8 mouse cellular contexts compared by ENCODE assay signal in genomic region chr16:31947901-31948316, GRCm38 (mm10). TPM values are rescaled to one million over a fixed set of nuclear protein-coding genes. Genes with fewer than 3 reads are reported as not detected.
DNase-seq lines count a peak whose midpoint lies in the region; ATAC-seq and TF ChIP-seq lines count a peak whose summit lies in the region.

No protein-coding gene starts in this region.

- H3K27ac ChIP-seq in kidney, postnatal 0 days, result peak overlapping the region; percentile 89
- peak overlapping the region; percentile 92 for H3K27ac ChIP-seq in forebrain, embryonic 12.5 days
- H3K27ac ChIP-seq in liver, embryonic 12.5 days, result peak overlapping the region; percentile 87

- H3K27me3 ChIP-seq in kidney, postnatal 0 days (ENCODE audit: insufficient read depth, low read length), result no peaks in the 10 kb centered on the region
- H3K27me3 ChIP-seq in forebrain, embryonic 12.5 days, result no peaks in the 10 kb centered on the region
- no peaks in the 10 kb centered on the region for H3K27me3 ChIP-seq in liver, embryonic 12.5 days (replicated peaks)

- TF ChIP-seq CTCF in kidney, postnatal 0 days (IDR thresholded peaks at IDR 0.05; ENCODE audit: low read depth), result no peak

- H3K4me1 ChIP-seq in kidney, postnatal 0 days (replicated peaks; ENCODE audit: insufficient read depth, low read length), result peaks cover 11% of the 10 kb centered on the region
- H3K4me1 ChIP-seq in forebrain, embryonic 12.5 days, result peaks cover 33% of the 10 kb centered on the region
- H3K4me1 ChIP-seq in liver, embryonic 12.5 days, result peaks cover 43% of the 10 kb centered on the region

- WGBS in kidney, postnatal 0 days, result under 1% methylated on average over 38 of the region's 38 CpGs
- WGBS in forebrain, embryonic 12.5 days, result under 1% methylated on average over 38 of the region's 38 CpGs
- WGBS in liver, embryonic 12.5 days (ENCODE audit: insufficient replicate concordance), result 0% methylated on average over 38 of the region's 38 CpGs

- H3K36me3 ChIP-seq in kidney, postnatal 0 days (ENCODE audit: insufficient read depth, low read length), result 0 out of 2 replicates have a peak, but pooled peaks cover 6% of the 10 kb centered on the region
- H3K36me3 ChIP-seq in forebrain, embryonic 12.5 days (replicated peaks), result peaks cover 19% of the 10 kb centered on the region
- peaks cover 43% of the 10 kb centered on the region for H3K36me3 ChIP-seq in liver, embryonic 12.5 days

- ATAC-seq in kidney, postnatal 0 days (replicated peaks; ENCODE audit: low FRiP score, low read depth), result peak; percentile 67; the same call in 1 of the 2 replicates
- peak; percentile 18 for ATAC-seq in activated CD4-positive, CD25-positive, alpha-beta regulatory T cell, adult 4 months
- ATAC-seq in forebrain, embryonic 12.5 days (ENCODE audit: low FRiP score), result no peak; the same call in none of the 2 replicates
- no peak for ATAC-seq in liver, embryonic 12.5 days

- H3K4me2 ChIP-seq in kidney, postnatal 0 days (ENCODE audit: low read length), result peak overlapping the region; percentile 87
- H3K4me2 ChIP-seq in forebrain, embryonic 12.5 days, result peak overlapping the region; percentile 73
- peak overlapping the region; percentile 87 for H3K4me2 ChIP-seq in liver, embryonic 12.5 days

- peak overlapping the region; percentile 84 for H3K9ac ChIP-seq in kidney, postnatal 0 days (ENCODE audit: low read depth, low read length)
- peak overlapping the region; percentile 89 for H3K9ac ChIP-seq in forebrain, embryonic 12.5 days
- H3K9ac ChIP-seq in liver, embryonic 12.5 days, result peak overlapping the region; percentile 90

- no peak for DNase-seq in kidney, postnatal 0 days (ENCODE audit: low spot score)
- DNase-seq in kidney, adult 18-20 months, result no peak
- DNase-seq in urinary bladder, adult 18-20 months (ENCODE audit: low spot score in 2 of 2), result no peak
- DNase-seq in thymus, postnatal 10 days (ENCODE audit: low spot score in 2 of 2), result no peak
- no peak for DNase-seq in T-cell, adult 2 months (ENCODE audit: low spot score)

- no peaks in the 10 kb centered on the region for H3K9me3 ChIP-seq in kidney, postnatal 0 days (replicated peaks; ENCODE audit: low read length)
- H3K9me3 ChIP-seq in forebrain, embryonic 12.5 days, result no peaks in the 10 kb centered on the region
- no peaks in the 10 kb centered on the region for H3K9me3 ChIP-seq in liver, embryonic 12.5 days (replicated peaks)

- H3K4me3 ChIP-seq in kidney, postnatal 0 days (replicated peaks; ENCODE audit: low read depth, low read length), result peak overlapping the region; percentile 84
- peak overlapping the region; percentile 94 for H3K4me3 ChIP-seq in forebrain, embryonic 12.5 days (replicated peaks)
- peak overlapping the region; percentile 85 for H3K4me3 ChIP-seq in liver, embryonic 12.5 days

RNA-seq across cellular contexts. Expression of gene 0610012G03Rik, which starts 0.4 kb away (rescaled TPM):
- polyA plus RNA-seq in kidney, postnatal 0 days (2015; fragmentation: Nextera tagmentation; extraction: Ambion mirVana), result 137 and 140 TPM in 2 replicates
- polyA plus RNA-seq in activated CD4-positive, CD25-positive, alpha-beta regulatory T cell, adult 4 months (2017; shearing (Covaris generic)), result 1 to 10 TPM; 5.5 to 7.3 TPM
- 79.7 and 91.9 TPM in 2 replicates for polyA plus RNA-seq in forebrain, embryonic 12.5 days (2016; fragmentation: Nextera tagmentation; extraction: Ambion mirVana)
- 54.2 and 57.3 TPM in 2 replicates for polyA plus RNA-seq in liver, embryonic 12.5 days (2016; fragmentation: Nextera tagmentation; extraction: Ambion mirVana)

RNA-seq across cellular contexts. Expression of gene Ncbp2, which starts 0.4 kb away (rescaled TPM):
- polyA plus RNA-seq in kidney, postnatal 0 days (2015; fragmentation: Nextera tagmentation; extraction: Ambion mirVana), result 79.1 and 82.4 TPM in 2 replicates
- 10 to 100 TPM; 32.3 to 38.7 TPM for polyA plus RNA-seq in activated CD4-positive, CD25-positive, alpha-beta regulatory T cell, adult 4 months (2017; shearing (Covaris generic))
- polyA plus RNA-seq in forebrain, embryonic 12.5 days (2016; fragmentation: Nextera tagmentation; extraction: Ambion mirVana), result 134 TPM in 2 replicates
- 57.0 and 57.2 TPM in 2 replicates for polyA plus RNA-seq in liver, embryonic 12.5 days (2016; fragmentation: Nextera tagmentation; extraction: Ambion mirVana)

RNA-seq across cellular contexts. Expression of gene Pigz, which starts 14.3 kb away (rescaled TPM):
- 1.8 and 2.2 TPM in 2 replicates for polyA plus RNA-seq in kidney, postnatal 0 days (2015; fragmentation: Nextera tagmentation; extraction: Ambion mirVana)
- polyA plus RNA-seq in activated CD4-positive, CD25-positive, alpha-beta regulatory T cell, adult 4 months (2017; shearing (Covaris generic)), result under 1 TPM; 0.44 to 0.64 TPM
- 1.1 and 1.5 TPM in 2 replicates for polyA plus RNA-seq in forebrain, embryonic 12.5 days (2016; fragmentation: Nextera tagmentation; extraction: Ambion mirVana)
- 0.59 and 0.68 TPM in 2 replicates for polyA plus RNA-seq in liver, embryonic 12.5 days (2016; fragmentation: Nextera tagmentation; extraction: Ambion mirVana)

RNA-seq across cellular contexts. Expression of gene Senp5, which starts 55.2 kb away (rescaled TPM):
- 7.0 and 8.1 TPM in 2 replicates for polyA plus RNA-seq in kidney, postnatal 0 days (2015; fragmentation: Nextera tagmentation; extraction: Ambion mirVana)
- polyA plus RNA-seq in activated CD4-positive, CD25-positive, alpha-beta regulatory T cell, adult 4 months (2017; shearing (Covaris generic)), result 1 to 10 TPM; 9.4 to 9.5 TPM
- polyA plus RNA-seq in forebrain, embryonic 12.5 days (2016; fragmentation: Nextera tagmentation; extraction: Ambion mirVana), result 24.1 and 25.0 TPM in 2 replicates
- polyA plus RNA-seq in liver, embryonic 12.5 days (2016; fragmentation: Nextera tagmentation; extraction: Ambion mirVana), result 12.2 and 12.7 TPM in 2 replicates

Comparison
In these comparisons a context has a peak if more than half of its experiments do, and no peak if none do; other contexts are left out.
1. ATAC-seq: peak in kidney, postnatal 0 days (single experiment) and activated CD4-positive, CD25-positive, alpha-beta regulatory T cell, adult 4 months (single experiment); none in forebrain, embryonic 12.5 days (single experiment) and liver, embryonic 12.5 days (single experiment).
2. Peak in every context shown above with its lines, with median percentiles within 50 percentile points of each other: H3K27ac ChIP-seq, H3K4me2 ChIP-seq, H3K4me3 ChIP-seq and H3K9ac ChIP-seq.